Mouse (Mus musculus) heart, embryonic 11.5 days (tissue): ENCODE measurements around the gene Mindy1. TPM values are rescaled to one million over a fixed set of nuclear protein-coding genes. Genes with fewer than 3 reads are reported as not detected.

ENCODE experiments used
- ATAC-seq: fragments of 200-750 bp; cut with Nextera tagmentation; replicated peaks from 2 replicates; pipeline ENCODE4 v1.8.0; 2017; ENCODE audit warnings: moderate library complexity; ENCODE audit not compliant: insufficient number of reproducible peaks, low FRiP score, low TSS enrichment
- H3K27ac ChIP-seq: fragments of 300-500 bp; sonication (generic); 2 replicates; pipeline ENCODE4 v1.5.1; 2014; ENCODE audit warnings: mild to moderate bottlenecking, low read depth, low read length
- H3K27me3 ChIP-seq: fragments of 300-500 bp; sonication (generic); 2 replicates; pipeline ENCODE4 v1.6.1; 2014; ENCODE audit warnings: mild to moderate bottlenecking, low read length, mixed read lengths; ENCODE audit not compliant: control insufficient read depth, insufficient read depth
- H3K36me3 ChIP-seq: fragments of 300-500 bp; sonication (generic); 2 replicates; pipeline ENCODE4 v1.6.1; 2014; ENCODE audit warnings: mild to moderate bottlenecking, low read length, moderate library complexity, mixed read lengths; ENCODE audit not compliant: control insufficient read depth, insufficient read depth
- H3K4me1 ChIP-seq: fragments of 300-500 bp; sonication (generic); 2 replicates; pipeline ENCODE4 v1.6.1; 2014; ENCODE audit warnings: low read length; ENCODE audit not compliant: control insufficient read depth, insufficient read depth
- H3K4me2 ChIP-seq: fragments of 300-500 bp; sonication (generic); 2 replicates; pipeline ENCODE4 v1.6.1; 2014; ENCODE audit warnings: mild to moderate bottlenecking, moderate library complexity
- H3K4me3 ChIP-seq: fragments of 300-500 bp; sonication (generic); 2 replicates; pipeline ENCODE4 v1.5.1; 2014; ENCODE audit warnings: low read depth, low read length
- H3K9ac ChIP-seq: fragments of 300-500 bp; sonication (generic); 2 replicates; pipeline ENCODE4 v1.6.1; 2014; ENCODE audit warnings: mild to moderate bottlenecking, low read depth, low read length, moderate library complexity
- H3K9me3 ChIP-seq: fragments of 300-500 bp; sonication (generic); replicated peaks from 2 replicates; pipeline ENCODE4 v1.6.1; 2016; ENCODE audit warnings: low read length; ENCODE audit not compliant: control insufficient read depth
- WGBS: fragments of 180-500 bp; shearing (Covaris S2); extraction: QIAGEN DNeasy Blood & Tissue Kit; methylation state at CpG from one replicate; pipeline ENCODE4 v1.1.7; 2014; ENCODE audit not compliant: insufficient replicate concordance; 5-methylcytosine and 5-hydroxymethylcytosine counted together
- polyA plus RNA-seq: library from polyadenylated mRNA; unstranded; fragments of >200 nt; fragmentation: Nextera tagmentation; extraction: Ambion mirVana; gene quantifications from 2 replicates; pipeline ENCODE4 v1.2.1, GENCODE M21; 2014

Mindy1 gene
- polyA plus RNA-seq, 1 experiment from 2014 or later: 24.3 TPM

DNA sequence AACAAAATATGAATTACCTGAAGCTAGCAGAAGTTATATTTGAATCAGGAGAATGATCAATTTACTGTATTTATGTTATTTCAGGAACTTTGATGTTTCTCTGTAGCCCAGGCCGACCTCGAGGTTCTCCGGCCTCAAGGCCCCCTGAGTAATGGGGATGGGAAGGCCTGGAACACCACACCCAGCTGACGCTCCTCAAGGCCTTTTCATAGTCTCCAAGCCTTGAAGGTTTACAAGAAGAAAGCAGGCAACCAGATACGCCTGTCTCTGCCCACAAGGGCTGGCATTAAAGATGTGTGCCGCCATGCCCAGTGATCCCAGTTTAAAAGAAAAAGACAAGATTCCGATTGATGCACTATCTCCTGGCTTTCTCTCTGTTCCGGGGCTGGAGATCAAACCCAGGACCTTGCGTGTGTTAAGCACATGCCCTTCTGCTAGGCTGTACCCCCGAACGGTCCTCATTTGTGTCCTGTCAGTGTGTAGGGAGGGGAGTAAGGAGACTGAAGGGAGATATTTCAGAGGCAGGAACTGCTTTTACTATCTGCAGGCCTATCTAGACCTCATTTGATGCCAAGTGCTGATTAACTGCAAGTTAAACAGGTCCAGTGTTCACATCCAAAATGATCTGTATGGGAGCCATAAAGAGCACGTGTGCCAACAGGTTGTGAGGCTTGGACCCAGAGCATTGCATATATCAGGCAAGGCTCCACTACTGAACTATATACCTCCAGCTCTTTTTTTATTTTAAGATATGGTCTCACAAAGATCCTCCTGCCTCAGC, 3.5 kb downstream of the Mindy1 start:
- 89% methylated on average over 12 of the region's 12 CpGs for WGBS
- Histone ChIP-seq H3K27ac (no peak overlapping the region), H3K4me1 (peaks cover 9% of the 10 kb centered on the region), H3K36me3 (peaks cover 11% of the 10 kb centered on the region), H3K27me3 (no peaks in the 10 kb centered on the region), H3K9me3 (no peaks in the 10 kb centered on the region), H3K4me3 (no peak overlapping the region), H3K9ac (no peak overlapping the region), H3K4me2 (peak overlapping the region; percentile 81)
- no peak for ATAC-seq

DNA sequence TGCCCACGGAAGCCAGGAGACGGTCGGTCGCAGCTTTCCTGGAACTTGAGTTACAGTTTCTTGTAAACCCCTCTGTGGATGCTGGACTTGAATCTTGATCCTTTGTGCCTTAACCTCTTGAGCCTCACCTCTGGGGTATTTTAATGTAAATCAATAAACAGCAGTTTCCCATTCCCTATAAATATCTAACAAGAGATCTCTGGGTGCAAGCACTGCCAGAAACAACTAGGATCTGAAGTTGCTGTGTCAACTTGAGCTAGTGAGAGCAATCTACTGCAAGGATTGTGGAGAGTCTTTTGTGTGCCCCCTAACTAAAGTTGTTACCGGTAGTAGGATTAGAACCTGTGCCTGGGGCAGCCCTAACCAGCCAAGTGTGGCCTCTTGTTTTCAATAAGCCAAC, 4.2 kb downstream of the Mindy1 start:
- Histone ChIP-seq H3K9me3 (no peaks in the 10 kb centered on the region), H3K4me2 (no peak overlapping the region), H3K27me3 (no peaks in the 10 kb centered on the region), H3K9ac (no peak overlapping the region), H3K27ac (no peak overlapping the region), H3K36me3 (peaks cover 12% of the 10 kb centered on the region), H3K4me3 (no peak overlapping the region), H3K4me1 (peaks cover 9% of the 10 kb centered on the region)
- 94% methylated on average over 5 of the region's 5 CpGs for WGBS
- ATAC-seq: no peak

DNA sequence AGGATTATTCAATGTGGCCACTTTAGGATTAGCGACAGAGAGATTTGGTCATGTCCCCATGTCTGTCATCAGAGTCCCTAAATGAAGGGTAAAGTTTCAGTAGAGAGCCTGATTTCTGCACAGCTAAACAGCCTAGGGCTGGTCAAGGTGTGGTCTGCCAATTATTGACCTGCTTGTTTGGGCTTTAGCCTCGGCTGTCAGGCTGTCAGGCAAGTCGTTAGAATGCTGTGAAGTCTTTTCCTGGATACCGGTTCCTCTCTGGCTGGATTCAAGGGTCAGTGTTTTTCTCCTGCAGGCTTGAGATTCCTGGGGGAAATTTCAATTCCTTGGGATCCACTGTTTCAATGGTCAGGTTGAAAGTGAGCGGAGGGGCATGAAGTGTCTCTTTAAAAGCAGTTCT, 4.9 kb downstream of the Mindy1 start:
- WGBS: 56% methylated on average over 5 of the region's 5 CpGs
- Histone ChIP-seq H3K27me3 (no peaks in the 10 kb centered on the region), H3K9ac (no peak overlapping the region), H3K27ac (no peak overlapping the region), H3K4me2 (no peak overlapping the region), H3K4me3 (no peak overlapping the region), H3K36me3 (peaks cover 12% of the 10 kb centered on the region), H3K9me3 (no peaks in the 10 kb centered on the region), H3K4me1 (peaks cover 6% of the 10 kb centered on the region)
- no peak for ATAC-seq

DNA sequence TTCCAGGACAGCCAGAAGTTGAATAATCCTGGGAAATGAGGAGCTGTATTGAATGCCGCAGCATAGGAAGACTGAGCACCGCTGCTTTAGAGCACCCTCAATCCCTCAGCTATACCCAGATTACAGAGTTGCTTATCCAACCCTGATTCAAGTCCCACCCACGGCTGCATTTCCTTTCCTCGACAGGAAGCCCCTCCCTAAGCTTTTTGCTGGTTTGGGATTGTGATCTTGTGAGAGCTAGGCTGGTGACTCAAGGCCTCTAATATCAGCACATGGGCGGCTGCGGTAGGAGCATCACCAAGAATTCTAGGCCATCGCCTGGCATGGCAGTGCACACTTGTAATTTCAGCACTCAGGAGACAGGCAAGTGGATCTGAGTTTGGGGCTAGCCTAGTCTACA, 5.4 kb downstream of the Mindy1 start:
- no peak overlapping the region for H3K4me3 ChIP-seq
- H3K36me3 ChIP-seq: peaks cover 12% of the 10 kb centered on the region
- H3K4me1 ChIP-seq: peaks cover 6% of the 10 kb centered on the region
- no peak overlapping the region for H3K4me2 ChIP-seq
- ATAC-seq: no peak
- no peaks in the 10 kb centered on the region for H3K27me3 ChIP-seq
- H3K9ac ChIP-seq: no peak overlapping the region
- WGBS: 72% methylated on average over 7 of the region's 7 CpGs
- H3K9me3 ChIP-seq: no peaks in the 10 kb centered on the region
- H3K27ac ChIP-seq: no peak overlapping the region

DNA sequence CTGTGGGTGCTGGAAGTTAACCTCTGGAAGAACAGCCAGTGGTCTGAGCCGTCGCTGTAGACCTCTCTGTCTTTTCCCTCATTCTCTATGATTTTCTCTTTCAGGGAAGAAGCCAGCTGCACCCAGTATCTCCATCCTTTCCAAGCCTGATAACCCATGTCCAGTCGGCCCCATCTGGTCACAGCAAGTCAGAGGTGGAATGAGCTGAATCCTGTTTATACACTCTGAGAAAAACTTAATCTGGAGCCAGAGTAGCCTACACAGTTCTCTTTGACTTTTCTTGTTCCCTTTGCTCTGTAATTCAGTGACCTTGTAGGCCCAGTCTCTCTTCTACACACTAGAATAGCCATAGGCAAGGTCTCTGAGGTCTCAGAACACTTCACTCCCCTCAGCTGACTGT, 6.4 kb downstream of the Mindy1 start:
- H3K9ac ChIP-seq: no peak overlapping the region
- ATAC-seq: no peak
- peaks cover 6% of the 10 kb centered on the region for H3K4me1 ChIP-seq
- peaks cover 16% of the 10 kb centered on the region for H3K36me3 ChIP-seq
- no peak overlapping the region for H3K27ac ChIP-seq
- H3K4me3 ChIP-seq: no peak overlapping the region
- 88% methylated on average over 3 of the region's 3 CpGs for WGBS
- H3K4me2 ChIP-seq: no peak overlapping the region
- H3K27me3 ChIP-seq: no peaks in the 10 kb centered on the region
- H3K9me3 ChIP-seq: no peaks in the 10 kb centered on the region

DNA sequence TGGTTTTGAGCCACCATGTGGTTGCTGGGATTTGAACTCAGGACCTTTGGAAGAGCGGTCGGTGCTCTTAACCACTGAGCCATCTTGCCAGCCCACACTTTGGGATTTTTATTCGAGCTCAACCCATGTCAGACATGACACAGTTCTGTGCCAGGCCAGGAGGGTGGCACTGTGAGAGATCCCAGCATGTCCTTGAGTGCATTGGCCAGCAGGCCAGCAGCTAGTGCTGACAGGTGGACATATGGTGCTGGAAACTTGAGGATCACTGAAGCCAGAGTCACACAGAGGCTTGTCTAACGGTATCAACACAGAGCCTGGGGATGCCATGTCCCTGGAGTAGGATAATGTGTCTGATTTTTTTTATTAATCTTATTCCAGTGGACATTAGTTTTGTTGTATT, 8.3 kb downstream of the Mindy1 start:
- H3K27me3 ChIP-seq: no peaks in the 10 kb centered on the region
- no peak overlapping the region for H3K4me2 ChIP-seq
- WGBS: 91% methylated on average over 4 of the region's 4 CpGs
- no peak for ATAC-seq
- H3K9me3 ChIP-seq: no peaks in the 10 kb centered on the region
- H3K36me3 ChIP-seq: peaks cover 16% of the 10 kb centered on the region
- H3K4me3 ChIP-seq: no peak overlapping the region
- H3K9ac ChIP-seq: no peak overlapping the region
- H3K4me1 ChIP-seq: peaks cover under 1% of the 10 kb centered on the region; the same call in 1 of the 2 replicates
- no peak overlapping the region for H3K27ac ChIP-seq

DNA sequence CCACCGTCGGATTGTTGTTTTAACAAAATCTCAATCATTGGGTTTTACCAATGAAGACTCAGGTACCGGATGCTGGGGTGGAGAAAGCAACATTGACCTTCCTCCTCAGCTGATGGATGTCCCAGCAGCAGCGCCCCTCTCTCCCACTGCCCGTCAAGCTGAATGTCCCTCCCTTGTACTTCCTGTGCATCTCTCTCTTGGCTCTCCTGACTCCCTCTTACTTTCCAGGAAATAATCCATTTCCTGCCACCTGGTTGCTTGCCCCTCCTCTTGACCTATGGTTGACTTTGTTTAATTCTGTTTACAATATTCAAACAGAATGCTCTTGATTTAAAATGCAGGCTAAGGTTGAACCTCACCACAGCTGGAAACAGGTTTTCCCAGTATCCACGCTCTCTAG, 9.0 kb downstream of the Mindy1 start:
- Histone ChIP-seq H3K27ac (no peak overlapping the region), H3K9me3 (no peaks in the 10 kb centered on the region), H3K4me2 (no peak overlapping the region), H3K9ac (no peak overlapping the region), H3K36me3 (peaks cover 16% of the 10 kb centered on the region), H3K27me3 (no peaks in the 10 kb centered on the region), H3K4me3 (no peak overlapping the region), H3K4me1 (no peaks in the 10 kb centered on the region)
- 70% methylated on average over 6 of the region's 6 CpGs for WGBS
- no peak for ATAC-seq

DNA sequence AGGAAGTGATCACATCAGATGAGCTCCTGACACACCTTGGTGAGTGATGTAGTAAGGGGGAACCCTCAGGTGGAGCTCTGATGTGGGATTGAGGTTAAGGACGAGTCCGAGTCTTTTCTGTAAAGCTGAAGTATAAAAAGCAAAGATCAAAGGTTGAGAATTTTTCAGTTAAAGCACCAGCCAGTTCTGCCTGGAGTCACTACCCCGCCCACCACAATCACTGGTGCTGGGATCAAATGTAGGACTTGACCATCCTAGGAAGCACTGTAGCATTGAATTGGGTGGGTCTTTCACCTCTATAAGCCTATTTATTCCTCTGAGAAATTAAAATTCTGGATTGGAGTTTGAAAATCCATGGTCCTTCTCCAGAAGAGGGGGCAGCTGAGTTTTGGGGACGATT, 9.9 kb downstream of the Mindy1 start:
- H3K27me3 ChIP-seq: no peaks in the 10 kb centered on the region

DNA sequence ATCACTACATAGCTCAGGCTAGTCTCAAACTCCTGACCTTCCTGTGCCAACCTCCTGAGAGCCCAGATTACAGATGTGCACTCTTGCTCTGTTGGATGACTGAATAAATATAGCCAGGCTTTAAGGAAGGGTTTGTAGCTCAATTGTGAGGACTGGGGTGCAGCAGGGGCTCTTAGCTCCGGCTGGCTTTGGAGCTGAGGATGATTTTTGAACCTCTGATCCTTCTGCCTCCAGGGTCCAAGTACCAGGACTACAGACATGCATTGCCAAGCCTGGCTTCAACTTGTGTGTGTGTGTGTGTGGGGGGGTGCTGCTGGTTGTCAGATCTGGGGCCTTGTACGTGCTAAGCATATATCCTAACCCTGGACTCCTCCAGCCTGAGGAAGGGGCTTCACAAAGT, 11.8 kb downstream of the Mindy1 start:
- Histone ChIP-seq H3K4me3 (no peak overlapping the region), H3K36me3 (peaks cover 17% of the 10 kb centered on the region), H3K9ac (no peak overlapping the region), H3K9me3 (no peaks in the 10 kb centered on the region), H3K27me3 (no peaks in the 10 kb centered on the region), H3K4me2 (no peak overlapping the region), H3K4me1 (no peaks in the 10 kb centered on the region), H3K27ac (0 out of 2 replicates have a peak overlapping the region, but pooled peaks have one; percentile 35)
- no peak for ATAC-seq
- WGBS: 87% methylated on average over 2 of the region's 2 CpGs

More for the DNA sequence above, 9.9 kb downstream of the Mindy1 start:
- H3K4me1 ChIP-seq: no peaks in the 10 kb centered on the region
- H3K4me2 ChIP-seq: no peak overlapping the region
- no peak overlapping the region for H3K4me3 ChIP-seq
- ATAC-seq: no peak
- peaks cover 20% of the 10 kb centered on the region for H3K36me3 ChIP-seq
- H3K9me3 ChIP-seq: no peaks in the 10 kb centered on the region
- no peak overlapping the region for H3K27ac ChIP-seq
- WGBS: 78% methylated on average over 4 of the region's 4 CpGs
- H3K9ac ChIP-seq: no peak overlapping the region
